Mouse (Mus musculus): ENCODE results near the gene Gm17617.

GRCm38 (mm10) chr13:55153951-55154350 is 20.6 kb upstream of the Gm17617 start:
- no peak for TF ChIP-seq CTCF (IDR thresholded peaks at IDR 0.05; ENCODE audit: low read depth)
- TF ChIP-seq EP300 (IDR thresholded peaks at IDR 0.05; ENCODE audit: low read depth) = no peak

All from heart, postnatal 0 days (tissue).